Mouse (Mus musculus): ENCODE data around the gene Trim43b. TPM values are rescaled to one million over a fixed set of nuclear protein-coding genes. Genes with fewer than 3 reads are reported as not detected.

The Trim43b gene
- not detected for polyA plus RNA-seq (2015; fragmentation: Illumina TruSeq; extraction: RNeasy Lipid Tissue Mini Kit (QIAGEN cat#74804); ENCODE audit: insufficient read depth, low read depth, low replicate concordance)

GRCm38 (mm10) chr9:89092735-89093134 lies at the start of gene Trim43b:
Trim43b (minus strand) TSS chr9:89092835.

Other genes starting within 250 kb of the Trim43b start
- gene Bcl2a1a, start 135.9 kb downstream of the Trim43b start, polyA plus RNA-seq (2015; fragmentation: Illumina TruSeq; extraction: RNeasy Lipid Tissue Mini Kit (QIAGEN cat#74804); ENCODE audit: insufficient read depth, low read depth, low replicate concordance): not detected
- 2.2 TPM for gene Bcl2a1b, start 106.4 kb upstream of the Trim43b start, polyA plus RNA-seq (2015; fragmentation: Illumina TruSeq; extraction: RNeasy Lipid Tissue Mini Kit (QIAGEN cat#74804); ENCODE audit: insufficient read depth, low read depth, low replicate concordance)
- gene Gm29094, start 106.5 kb upstream of the Trim43b start, polyA plus RNA-seq (2015; fragmentation: Illumina TruSeq; extraction: RNeasy Lipid Tissue Mini Kit (QIAGEN cat#74804); ENCODE audit: insufficient read depth, low read depth, low replicate concordance): not detected
- gene Mthfs, start 117.8 kb upstream of the Trim43b start, polyA plus RNA-seq (2015; fragmentation: Illumina TruSeq; extraction: RNeasy Lipid Tissue Mini Kit (QIAGEN cat#74804); ENCODE audit: insufficient read depth, low read depth, low replicate concordance): 3.9 TPM